Mouse (Mus musculus) spleen, postnatal 10 days (tissue): ENCODE results near the gene Actn3.

Experiments used
- DNase-seq, 2 experiments: peaks; one replicate each; pipeline ENCODE4 v3.0.0; 2021 to 2022; ENCODE audit warnings: low spot score in 2 of 2

Gene Actn3

DNA sequence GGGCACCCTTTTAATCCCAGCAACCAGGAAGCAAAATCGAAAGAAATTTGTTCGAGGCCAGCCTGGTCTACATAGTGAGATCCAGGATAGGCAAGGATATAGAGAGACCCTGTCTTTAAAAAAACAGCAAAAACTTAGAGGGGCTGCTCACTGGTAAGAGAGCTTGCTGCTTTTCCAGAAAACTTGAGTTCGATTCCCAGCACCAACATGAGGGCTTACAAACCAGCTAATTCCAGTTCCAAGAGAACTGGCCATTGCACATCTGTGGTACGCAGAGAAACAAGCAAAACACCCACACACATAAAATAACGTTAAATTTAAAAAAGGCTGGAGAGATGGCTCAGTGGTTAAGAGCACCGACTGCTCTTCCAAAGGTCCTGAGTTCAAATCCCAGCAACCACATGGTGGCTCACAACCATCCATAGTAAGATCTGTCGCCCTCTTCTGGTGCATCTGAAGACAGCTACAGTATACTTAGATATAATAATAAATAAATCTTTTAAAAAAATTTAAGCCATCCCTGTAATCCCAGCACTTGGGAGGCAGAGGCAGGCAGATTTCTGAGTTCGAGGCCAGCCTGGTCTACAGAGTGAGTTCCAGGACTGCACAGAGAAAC lies 65.3 kb downstream of the Actn3 start:
- peak in 1 of 2 experiments; percentile 36 for DNase-seq

GRCm38 (mm10) chr19:4811909-4812242 lies 65.8 kb downstream of the Actn3 start:
- DNase-seq = no peak
